ENCODE assay signal across 8 mouse cellular contexts in genomic region chr15:89730320-89730719, GRCm38 (mm10).
A peak's percentile ranks its signal among the peaks of the same experiment; 100 is the strongest.
DNase-seq lines count a peak whose midpoint lies in the region; ATAC-seq and TF ChIP-seq lines count a peak whose summit lies in the region.

No protein-coding gene starts in this region.

- WGBS in cerebellum, adult 2 months: 41% methylated on average over 6 of the region's 6 CpGs
- 39% methylated on average over 6 of the region's 6 CpGs for WGBS in embryonic facial prominence, embryonic 13.5 days

- no peaks in the 10 kb centered on the region for H3K9me3 ChIP-seq in embryonic facial prominence, embryonic 13.5 days

- no peaks in the 10 kb centered on the region for H3K27me3 ChIP-seq in cerebellum, adult 2 months (ENCODE audit: control insufficient read depth, insufficient read depth, low read length)
- no peaks in the 10 kb centered on the region for H3K27me3 ChIP-seq in embryonic facial prominence, embryonic 13.5 days

- no peaks in the 10 kb centered on the region for H3K4me1 ChIP-seq in cerebellum, adult 2 months (ENCODE audit: control insufficient read depth, insufficient read depth, low read length)
- no peaks in the 10 kb centered on the region for H3K4me1 ChIP-seq in embryonic facial prominence, embryonic 13.5 days

- no peak for TF ChIP-seq CTCF in cerebellum, adult 2 months (IDR thresholded peaks at IDR 0.05; ENCODE audit: borderline replicate concordance, insufficient read depth, low read depth, low read length)

- DNase-seq in cerebellum, postnatal 14 days: peak; percentile 38 to 67
- no peak for DNase-seq in cerebellum, adult 2 months
- peak; percentile 13 for DNase-seq in right cerebral cortex, adult 18-20 months
- no peak for DNase-seq in right cerebral cortex, postnatal 36 days (ENCODE audit: low spot score in 2 of 2)
- peak; percentile 12 for DNase-seq in kidney, postnatal 14 days
- DNase-seq in urinary bladder, postnatal 25 days (ENCODE audit: low spot score): peak; percentile 20

- H3K4me3 ChIP-seq in cerebellum, adult 2 months (replicated peaks; ENCODE audit: insufficient read depth, low read depth, low read length): no peak overlapping the region
- H3K4me3 ChIP-seq in embryonic facial prominence, embryonic 13.5 days: no peak overlapping the region

- H3K4me2 ChIP-seq in embryonic facial prominence, embryonic 13.5 days: no peak overlapping the region

- no peaks in the 10 kb centered on the region for H3K36me3 ChIP-seq in embryonic facial prominence, embryonic 13.5 days

- H3K27ac ChIP-seq in cerebellum, adult 2 months (ENCODE audit: insufficient read depth, low read length): no peak overlapping the region
- no peak overlapping the region for H3K27ac ChIP-seq in embryonic facial prominence, embryonic 13.5 days

- ATAC-seq in embryonic facial prominence, embryonic 13.5 days (ENCODE audit: insufficient number of reproducible peaks, insufficient read depth, low FRiP score, low TSS enrichment, low read depth): peak; percentile 62; the same call in 1 of the 2 replicates
- peak; percentile 73 for ATAC-seq in megakaryocyte progenitor cell, adult 5-6 weeks (replicated peaks; ENCODE audit: poor library complexity)

- TF ChIP-seq POLR2A in cerebellum, adult 2 months (IDR thresholded peaks at IDR 0.05; ENCODE audit: borderline replicate concordance, insufficient read depth, low read length): no peak

- H3K9ac ChIP-seq in embryonic facial prominence, embryonic 13.5 days: no peak overlapping the region

Comparison
In these comparisons a context has a peak if more than half of its experiments do, and no peak if none do; other contexts are left out.
1. DNase-seq: peak in cerebellum, postnatal 14 days (2 of 2), right cerebral cortex, adult 18-20 months (single experiment), kidney, postnatal 14 days (single experiment) and urinary bladder, postnatal 25 days (single experiment); none in cerebellum, adult 2 months (0 of 2) and right cerebral cortex, postnatal 36 days (0 of 2).